Mouse (Mus musculus) activated CD4-positive, CD25-positive, alpha-beta regulatory T cell, adult 4 months (primary cell): Measurements from ENCODE around the gene Oas2. TPM values are rescaled to one million over a fixed set of nuclear protein-coding genes. Genes with fewer than 3 reads are reported as not detected.

Experiments used
- ATAC-seq: one replicate; pipeline ENCODE4 v1.8.0; 2017
- polyA plus RNA-seq, 2 experiments: library from polyadenylated mRNA; unstranded; fragments of 100-300 nt; shearing (Covaris generic); gene quantifications; one replicate each; pipeline ENCODE4 v1.2.1; 2017

The Oas2 gene
- polyA plus RNA-seq, 2 experiments from 2014 or later: 1.9 to 2.5 TPM

- ATAC-seq: no peak
Observed at GRCm38 (mm10) chr5:120696057-120696743, 53.5 kb downstream of the Oas2 start.

GRCm38 (mm10) chr5:120694695-120695074 is 55.0 kb downstream of the Oas2 start:
- no peak for ATAC-seq

GRCm38 (mm10) chr5:120693931-120694694 is 55.5 kb downstream of the Oas2 start:
- ATAC-seq: no peak

- ATAC-seq: no peak
Observed at GRCm38 (mm10) chr5:120692034-120692433, 57.6 kb downstream of the Oas2 start.

- no peak for ATAC-seq
Observed at GRCm38 (mm10) chr5:120690417-120690816, 59.2 kb downstream of the Oas2 start.

GRCm38 (mm10) chr5:120688434-120688833 is 61.2 kb downstream of the Oas2 start:
- peak; percentile 51 for ATAC-seq

- no peak for ATAC-seq
Observed at GRCm38 (mm10) chr5:120687897-120688296, 61.8 kb downstream of the Oas2 start.

- no peak for ATAC-seq
Observed at GRCm38 (mm10) chr5:120687484-120687851, 62.2 kb downstream of the Oas2 start.

GRCm38 (mm10) chr5:120686749-120687483 is 62.7 kb downstream of the Oas2 start:
- no peak for ATAC-seq

GRCm38 (mm10) chr5:120685678-120686077 is 64.0 kb downstream of the Oas2 start:
- ATAC-seq: peak; percentile 83

GRCm38 (mm10) chr5:120682982-120683771 is 66.5 kb downstream of the Oas2 start:
- no peak for ATAC-seq

GRCm38 (mm10) chr5:120680918-120681317 is 68.7 kb downstream of the Oas2 start:
- no peak for ATAC-seq

Other genes starting within 250 kb of the Oas2 start
- 1 to 10 TPM; 3.8 to 4.7 TPM for gene Plbd2, start 246.2 kb downstream of the Oas2 start, polyA plus RNA-seq
- 1 to 10 TPM; 4.7 to 7.2 TPM for gene Slc8b1, start 238.7 kb downstream of the Oas2 start, polyA plus RNA-seq
- gene Tpcn1, start 161.2 kb downstream of the Oas2 start, polyA plus RNA-seq: 10 to 100 TPM; 10.9 to 13.0 TPM
- gene Iqcd, start 160.8 kb downstream of the Oas2 start, polyA plus RNA-seq: under 1 TPM; 0.41 to 0.70 TPM
- 1 to 10 TPM; 1.1 to 2.4 TPM for gene Rita1, start 137.3 kb downstream of the Oas2 start, polyA plus RNA-seq
- 10 to 100 TPM; 11.7 to 18.4 TPM for gene Ddx54, start 137.1 kb downstream of the Oas2 start, polyA plus RNA-seq
- not detected for gene Cfap73, start 115.6 kb downstream of the Oas2 start, polyA plus RNA-seq
- 10 to 100 TPM in 1 of 2 experiments, 1 to 10 TPM in 1; 7.6 to 11.4 TPM for gene Rasal1, start 101.0 kb downstream of the Oas2 start, polyA plus RNA-seq
- gene Dtx1, start 37.9 kb downstream of the Oas2 start, polyA plus RNA-seq: 10 to 100 TPM; 45.6 to 48.2 TPM
- gene Oas3, start 27.8 kb upstream of the Oas2 start, polyA plus RNA-seq: 10 to 100 TPM; 11.4 to 25.1 TPM
- not detected for gene Oas1e, start 45.7 kb upstream of the Oas2 start, polyA plus RNA-seq
- gene Oas1c, start 62.7 kb upstream of the Oas2 start, polyA plus RNA-seq: 10 to 100 TPM; 11.2 to 14.4 TPM
- gene Oas1f, start 97.5 kb upstream of the Oas2 start, polyA plus RNA-seq: not detected
- not detected for gene Oas1h, start 111.6 kb upstream of the Oas2 start, polyA plus RNA-seq
- gene Oas1g, start 137.8 kb upstream of the Oas2 start, polyA plus RNA-seq: 1 to 10 TPM in 1 of 2 experiments, not detected in 1; 1.0 TPM
- gene Oas1a, start 157.7 kb upstream of the Oas2 start, polyA plus RNA-seq: 10 to 100 TPM; 33.6 to 48.3 TPM
- under 1 TPM in 1 of 2 experiments, not detected in 1; 0.17 TPM for gene Oas1d, start 164.7 kb upstream of the Oas2 start, polyA plus RNA-seq